Mouse (Mus musculus): Measurements from ENCODE around the gene Vps13d.

DNA sequence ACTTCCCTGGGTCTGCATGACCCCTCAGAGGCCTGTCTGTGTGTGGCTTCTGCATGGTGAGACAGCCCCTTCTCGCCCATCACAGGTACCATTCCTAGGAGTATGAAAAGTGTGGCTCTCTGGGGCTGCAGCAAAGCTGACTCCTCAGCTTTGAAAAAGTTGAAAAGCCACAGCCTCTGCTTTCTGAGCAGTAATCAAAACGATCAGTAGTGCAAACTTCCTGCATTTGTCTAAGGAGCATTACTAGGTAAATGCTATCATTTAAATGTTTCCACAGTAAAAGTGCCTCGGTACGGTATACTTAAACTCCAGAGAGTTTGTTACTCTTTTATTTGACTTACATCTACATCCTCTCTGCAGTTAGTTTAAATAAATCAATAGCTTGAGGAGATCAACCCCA is 59.3 kb downstream of the Vps13d start:
- no peak for TF ChIP-seq CTCF (conservative IDR thresholded peaks at IDR 0.05 in 1 of 2, IDR thresholded peaks at IDR 0.05 in 1 of 2; ENCODE audit: low read depth in 2 of 2, low read length in 2 of 2)
- TF ChIP-seq NRF1 (IDR thresholded peaks at IDR 0.05; ENCODE audit: low read depth, low read length), result no peak
- no peak for TF ChIP-seq RAD21 (IDR thresholded peaks at IDR 0.05; ENCODE audit: low read depth, low read length)
- TF ChIP-seq TBP (conservative IDR thresholded peaks at IDR 0.05; ENCODE audit: low read depth, low read length), result no peak
- no peak for TF ChIP-seq POLR2A (IDR thresholded peaks at IDR 0.05; ENCODE audit: low read depth, low read length)

Measured in CH12.LX (cell line).